Mouse (Mus musculus) lung, postnatal 14 days (tissue): ENCODE results near the gene Fto.

Experiments
- DNase-seq: peaks from one replicate; pipeline ENCODE4 v3.0.0; 2021

Fto gene

DNA sequence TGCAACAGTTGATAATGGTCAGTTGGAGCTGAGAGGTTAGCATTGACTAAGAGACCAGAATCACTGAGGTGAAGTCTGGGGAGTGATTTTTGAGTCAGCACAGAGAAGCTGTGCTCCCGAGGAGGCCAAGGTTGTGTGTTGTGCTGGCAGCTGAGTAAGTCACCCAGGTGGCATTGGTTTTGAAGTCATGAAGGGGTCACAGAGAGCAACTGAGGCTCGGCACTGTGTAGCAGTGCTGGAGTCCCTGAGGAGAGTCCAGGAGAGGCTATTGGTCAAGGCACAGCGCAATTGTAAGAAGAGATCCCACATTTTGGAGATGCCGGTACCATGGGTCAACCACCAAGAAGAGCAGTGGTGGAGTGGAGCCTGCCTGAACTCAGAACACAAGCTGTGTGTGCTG, 11.6 kb downstream of the Fto start:
- DNase-seq, result no peak

DNA sequence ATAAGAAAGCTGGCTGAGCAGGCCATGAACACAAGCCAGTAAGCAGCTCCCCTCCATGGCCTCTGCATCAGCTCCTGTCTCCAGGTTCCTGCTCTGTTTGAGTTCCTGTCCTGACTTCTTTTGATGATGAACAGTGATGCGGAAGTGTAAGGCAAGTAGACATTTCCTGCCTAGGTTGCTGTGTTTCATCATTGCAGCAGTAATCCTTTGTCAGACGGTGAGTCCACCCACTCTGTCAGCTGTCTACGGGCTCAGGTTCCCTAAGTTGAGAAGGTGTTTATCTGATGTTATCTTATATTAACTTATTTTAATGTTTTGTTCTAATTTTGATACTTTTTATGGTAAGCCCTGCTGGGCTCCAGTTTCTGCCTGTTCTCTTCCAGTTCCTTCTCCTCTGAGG, 12.7 kb downstream of the Fto start:
- no peak for DNase-seq

DNA sequence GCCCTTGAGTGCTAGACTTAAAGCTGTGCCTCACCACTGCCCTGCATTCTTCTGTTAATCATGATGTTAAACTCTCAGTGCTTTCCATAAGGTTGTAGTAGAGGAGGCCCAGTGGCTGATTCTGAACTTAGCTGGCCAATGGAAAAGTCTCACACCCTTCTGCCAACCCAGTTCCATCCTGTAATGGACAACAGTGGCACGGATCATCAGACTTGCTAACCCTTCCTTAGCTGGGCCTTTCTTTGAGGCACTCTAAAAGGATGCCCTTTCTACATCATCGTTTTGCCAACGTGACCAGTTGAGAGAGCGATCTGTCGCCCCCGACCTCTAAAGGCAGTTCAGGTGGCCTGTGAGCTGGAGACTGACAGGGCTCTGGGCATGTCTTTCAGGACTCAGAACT, 13.6 kb downstream of the Fto start:
- no peak for DNase-seq

DNA sequence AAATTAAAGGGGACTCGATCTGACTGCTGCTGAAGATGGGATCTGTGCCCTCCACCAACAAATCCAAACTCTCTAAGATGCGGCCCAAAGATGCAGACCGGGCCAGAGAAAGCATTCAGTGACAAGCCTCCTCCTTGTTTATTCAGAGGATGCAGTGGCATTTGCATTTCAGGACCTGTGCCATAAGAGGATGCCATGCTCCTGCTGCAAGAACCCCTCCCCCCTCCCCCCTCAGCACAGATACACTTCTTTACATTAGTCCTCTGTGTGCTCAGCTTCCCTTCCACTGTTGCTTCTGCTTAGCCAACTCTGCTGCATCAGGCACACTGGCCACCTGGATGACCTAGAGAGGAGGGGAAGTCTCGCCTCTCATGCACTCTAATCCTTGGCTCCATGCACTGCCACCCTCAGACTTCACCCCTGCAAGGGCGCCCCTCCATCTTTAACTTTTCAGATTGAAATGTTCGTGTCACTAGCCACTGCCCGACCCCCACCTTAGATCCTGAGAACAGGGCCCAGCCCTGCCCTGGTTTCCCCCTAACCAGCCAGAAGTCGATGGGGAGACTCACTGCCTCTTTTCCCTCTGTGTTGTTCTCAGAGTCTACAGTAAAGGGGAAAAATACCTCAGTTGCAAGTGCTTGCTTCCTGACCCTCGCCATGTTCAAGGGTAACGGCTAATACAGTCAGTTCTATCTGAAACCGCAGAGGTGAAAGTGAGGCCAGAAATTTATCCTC, 14.3 kb downstream of the Fto start:
- DNase-seq, result no peak

DNA sequence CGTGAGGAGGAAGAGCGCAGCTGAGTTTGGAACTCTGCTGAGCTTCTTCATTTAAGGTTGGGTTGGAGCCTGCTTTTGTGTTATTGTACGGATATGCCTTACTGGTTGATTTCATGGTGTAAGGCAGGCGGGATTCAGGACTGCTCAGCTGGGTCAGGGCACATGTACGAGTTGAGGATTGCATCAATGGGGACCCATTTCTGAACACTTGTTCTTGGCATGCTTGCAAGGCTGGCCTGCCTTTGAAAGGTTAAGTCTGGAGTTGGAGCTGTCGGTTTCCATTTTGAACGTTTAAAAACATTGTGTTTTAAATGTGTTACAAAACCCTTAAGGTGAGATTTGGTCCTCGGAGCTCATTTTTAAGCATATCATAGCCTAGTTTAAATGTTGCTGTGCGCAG, 15.7 kb downstream of the Fto start:
- DNase-seq, result no peak

DNA sequence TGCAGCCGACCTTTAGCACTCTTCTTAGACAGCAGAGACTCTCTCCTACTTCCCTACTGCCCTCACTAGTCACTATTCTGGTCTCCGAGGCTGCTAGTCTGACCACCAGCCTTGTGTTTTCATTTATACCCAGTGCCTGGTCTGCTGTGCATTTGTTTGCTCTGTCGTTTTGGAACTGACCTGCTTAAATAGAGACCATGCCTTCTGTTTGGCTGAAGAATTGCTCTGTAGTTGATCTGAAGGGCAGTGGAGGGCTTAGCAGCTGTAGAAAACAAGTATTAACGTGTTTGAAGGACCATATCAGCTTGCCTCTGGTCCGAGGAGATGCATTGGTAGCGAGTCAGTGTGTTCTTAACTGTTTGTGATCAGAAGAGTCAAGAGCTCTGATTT, 16.1 kb downstream of the Fto start:
- DNase-seq, result no peak

DNA sequence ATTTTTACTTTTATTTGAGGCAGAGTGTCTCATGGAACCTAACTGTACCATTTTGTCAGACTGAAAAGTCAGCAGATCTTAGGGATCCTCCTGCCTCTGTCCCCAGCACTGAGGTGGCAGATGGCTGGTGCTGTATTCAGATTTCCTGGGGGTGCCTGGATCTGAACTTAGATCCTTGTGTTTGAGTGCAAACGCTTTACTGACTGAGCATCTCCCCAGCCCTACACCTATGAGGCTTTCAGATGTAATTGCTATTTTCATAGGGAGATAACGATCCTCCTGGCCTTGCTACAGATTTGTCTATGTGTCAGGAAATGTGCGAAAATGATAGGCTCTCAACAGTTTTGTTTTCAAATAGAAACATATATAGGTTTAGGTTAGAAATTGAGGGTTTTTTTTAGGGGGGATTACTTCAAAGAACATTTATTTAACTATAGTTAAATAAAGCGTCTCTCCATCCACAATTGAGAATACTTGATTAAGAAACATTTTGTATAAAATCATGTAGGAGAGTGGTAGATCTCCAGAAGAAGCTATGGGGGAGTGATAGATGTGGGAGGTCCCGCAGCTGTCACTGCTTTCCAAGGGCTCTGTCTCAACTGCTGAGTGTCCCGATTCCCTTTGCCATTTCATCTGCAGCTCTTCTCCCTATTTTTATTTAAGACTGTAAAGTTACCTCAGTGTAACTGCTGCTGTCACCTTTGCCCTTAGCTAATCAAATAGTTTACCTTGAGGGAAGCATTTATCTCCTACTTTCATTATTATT, 25.2 kb downstream of the Fto start:
- DNase-seq, result no peak

DNA sequence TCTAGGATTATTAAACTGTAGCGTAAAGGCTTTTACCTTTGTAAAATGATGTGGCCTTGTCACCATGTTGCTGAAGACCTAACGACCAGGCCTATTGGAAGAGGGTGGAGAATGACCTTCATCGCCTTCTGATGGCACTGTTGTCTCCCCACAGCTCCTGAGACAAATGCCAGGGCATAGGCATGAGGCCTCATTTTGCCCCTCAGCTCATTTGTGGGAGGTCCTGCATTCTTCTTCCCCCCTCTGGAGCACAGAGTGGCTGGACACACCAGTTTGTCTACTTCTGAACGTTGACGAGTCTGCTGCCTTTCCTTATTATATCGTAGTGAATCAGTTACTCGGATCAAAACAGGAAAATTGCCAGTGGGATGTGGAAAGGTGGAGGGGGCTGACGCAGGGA, 26.3 kb downstream of the Fto start:
- no peak for DNase-seq

DNA sequence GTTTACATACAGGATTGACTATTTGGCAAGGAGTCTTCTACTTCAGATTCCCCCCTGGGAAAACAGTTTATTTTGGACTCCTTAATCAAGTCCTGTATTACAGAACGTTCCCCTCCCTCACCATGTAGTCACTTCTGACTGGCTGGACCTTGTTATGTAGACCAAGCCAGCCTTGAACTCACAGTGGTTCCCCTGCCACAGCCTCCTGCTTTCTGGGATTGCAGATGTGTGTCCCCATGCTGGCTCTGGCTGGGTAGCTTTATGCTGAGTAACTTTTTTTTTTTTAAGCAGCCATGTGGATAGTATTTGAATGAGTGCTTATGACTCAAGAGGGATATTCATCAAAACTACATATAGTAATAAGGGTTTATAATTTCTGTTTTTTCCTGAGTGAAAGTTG, 27.4 kb downstream of the Fto start:
- DNase-seq, result no peak

DNA sequence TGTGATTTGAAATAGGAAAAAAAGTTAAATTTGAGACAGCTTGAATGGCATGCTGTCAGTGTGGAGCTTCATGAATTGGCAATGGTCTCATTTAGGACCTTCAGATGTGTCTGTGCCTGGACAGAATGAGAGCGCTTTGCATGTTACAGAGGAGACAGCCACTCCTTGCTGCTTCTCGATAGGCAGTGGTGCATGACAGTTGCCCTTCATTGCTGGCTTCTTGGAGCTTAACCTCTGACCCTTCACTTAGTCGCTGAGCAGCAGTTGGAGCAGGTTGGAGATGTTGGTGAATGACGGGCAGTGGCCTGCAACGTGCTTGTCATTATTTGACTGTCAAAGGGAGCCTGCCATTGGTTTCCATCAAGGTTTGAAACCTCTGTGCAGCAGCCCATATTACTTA, 28.9 kb downstream of the Fto start:
- no peak for DNase-seq

DNA sequence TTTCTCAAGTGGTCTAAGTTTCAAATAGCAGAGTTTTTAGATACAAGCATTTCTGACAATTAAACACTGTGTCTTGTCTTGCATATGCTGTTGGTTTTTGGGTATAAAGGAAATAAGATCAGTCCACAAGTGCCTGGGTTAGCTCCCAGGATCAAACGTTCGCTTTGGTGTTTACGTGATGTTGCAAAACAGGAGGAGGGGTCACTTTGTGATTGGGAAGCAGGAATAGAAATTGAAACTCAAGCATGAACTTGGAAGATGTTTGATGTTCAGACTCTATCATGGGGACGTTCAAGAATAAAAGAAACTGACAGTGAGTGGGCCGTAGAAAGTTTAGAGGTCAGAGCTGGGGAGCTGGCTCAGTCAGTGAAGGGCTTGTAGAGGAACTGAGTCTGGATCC, 29.5 kb downstream of the Fto start:
- no peak for DNase-seq

DNA sequence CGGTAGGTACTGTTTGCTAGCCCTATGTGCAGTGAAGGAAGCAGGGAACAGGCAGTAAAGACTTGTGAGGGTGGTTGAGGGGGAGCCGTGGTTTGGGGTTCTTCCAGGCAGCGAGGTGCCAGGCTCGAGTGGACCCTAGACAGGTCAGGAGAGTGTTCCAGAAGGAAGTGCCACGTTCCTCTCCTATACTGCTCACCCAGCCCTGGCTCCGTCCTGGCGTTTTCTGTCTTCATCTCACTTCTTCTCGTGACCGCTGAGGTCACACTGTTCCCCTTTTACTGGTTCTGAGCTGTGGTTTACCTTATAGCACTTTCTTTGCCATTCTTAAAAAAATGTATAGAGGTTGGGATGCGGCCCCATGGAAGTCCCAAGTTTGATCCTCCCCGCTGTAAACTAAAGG, 31.3 kb downstream of the Fto start:
- DNase-seq, result no peak

DNA sequence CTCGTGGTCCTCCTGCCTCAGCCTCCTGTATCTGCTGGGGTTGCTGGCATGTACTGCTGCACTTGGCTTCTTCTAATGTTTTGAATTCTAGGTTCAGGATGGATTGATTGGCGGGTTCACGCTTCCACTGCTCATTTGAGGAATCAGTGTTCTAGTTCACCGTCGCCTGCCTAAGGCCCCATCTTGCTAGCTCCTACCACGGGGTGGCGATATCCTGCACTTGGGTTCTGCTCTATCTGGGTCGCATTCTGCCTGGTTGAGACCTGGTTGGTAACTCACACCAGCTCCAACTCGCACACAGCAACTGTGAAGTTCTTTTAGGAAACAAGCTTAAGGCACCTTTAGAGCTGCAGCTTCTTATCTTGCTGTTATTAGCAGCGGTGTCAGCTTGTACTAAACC, 33.8 kb downstream of the Fto start:
- no peak for DNase-seq

DNA sequence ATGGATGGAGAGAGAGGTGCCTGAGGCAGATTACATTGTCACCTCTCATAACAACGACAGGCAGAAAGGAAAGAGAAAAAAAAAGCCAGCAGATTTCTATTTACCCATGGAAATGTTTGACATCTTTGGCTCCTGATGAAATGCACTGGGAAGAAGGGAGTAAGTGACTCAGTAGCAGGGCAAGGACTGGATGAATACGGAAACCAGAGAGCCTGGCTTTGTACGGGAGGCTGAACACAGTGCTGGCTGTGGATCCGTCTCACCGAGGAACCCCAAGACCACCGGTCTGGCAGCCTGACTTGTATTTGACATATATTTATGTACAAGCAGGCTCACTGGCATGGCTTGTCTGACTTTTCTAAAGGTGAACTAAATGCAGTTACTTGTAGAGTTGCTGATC, 34.3 kb downstream of the Fto start:
- DNase-seq, result no peak

DNA sequence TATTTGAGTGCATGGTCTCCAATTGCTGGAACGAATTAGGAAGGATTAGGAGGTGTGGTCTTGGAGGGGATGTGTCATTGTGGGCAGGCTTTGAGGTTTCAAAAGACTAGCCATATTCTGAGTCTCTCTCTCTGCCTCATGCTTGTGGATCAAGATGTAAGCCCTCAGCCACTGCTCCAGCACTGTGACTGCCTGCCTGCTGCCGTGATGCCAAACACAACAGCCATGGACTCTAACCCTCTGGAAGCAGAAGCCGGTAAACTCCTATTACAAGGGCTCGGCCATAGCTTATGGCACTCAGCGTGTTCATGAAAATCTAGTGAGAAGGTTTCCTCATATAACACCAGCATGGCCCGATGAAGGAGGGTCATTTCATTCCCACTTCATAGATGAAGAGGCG, 36.5 kb downstream of the Fto start:
- DNase-seq, result no peak

DNA sequence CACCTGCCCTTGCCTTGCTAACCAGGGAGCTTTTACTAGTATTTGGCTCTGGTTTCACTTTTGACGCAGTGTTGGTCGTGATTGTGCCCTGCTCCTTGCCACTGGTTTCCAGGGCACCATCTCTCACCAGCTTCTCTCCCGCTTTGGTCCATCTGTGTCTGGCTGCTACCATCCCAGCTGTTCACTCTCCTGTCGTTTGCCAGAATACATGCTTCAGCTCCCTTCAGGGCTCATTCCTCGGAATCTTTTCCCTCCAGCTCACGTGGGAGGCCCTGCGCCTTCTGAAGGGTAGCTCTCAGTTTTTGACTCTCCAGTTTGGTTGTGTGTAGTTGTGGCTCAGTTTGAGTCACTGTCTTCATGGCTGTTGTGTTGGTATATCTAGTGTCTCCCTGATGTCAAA, 37.3 kb downstream of the Fto start:
- DNase-seq, result no peak

DNA sequence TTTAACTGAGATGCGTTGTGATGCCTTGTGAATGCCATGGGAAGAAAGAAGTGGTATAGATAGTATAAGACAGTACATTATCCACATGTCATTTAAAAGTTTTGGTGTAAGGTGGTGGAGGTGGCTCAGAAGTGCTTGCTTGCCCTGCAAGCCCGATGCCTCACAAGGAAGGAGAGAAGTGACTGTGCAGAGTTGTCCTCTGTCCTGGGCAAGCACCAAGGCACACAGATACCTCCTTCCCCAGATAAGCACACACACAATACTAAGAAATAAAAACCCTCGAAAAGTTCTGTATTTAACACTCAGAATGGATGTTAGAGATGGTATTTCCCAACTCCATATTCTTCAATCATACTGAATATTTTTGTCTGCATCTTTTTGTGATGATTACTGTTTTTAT, 39.3 kb downstream of the Fto start:
- no peak for DNase-seq

DNA sequence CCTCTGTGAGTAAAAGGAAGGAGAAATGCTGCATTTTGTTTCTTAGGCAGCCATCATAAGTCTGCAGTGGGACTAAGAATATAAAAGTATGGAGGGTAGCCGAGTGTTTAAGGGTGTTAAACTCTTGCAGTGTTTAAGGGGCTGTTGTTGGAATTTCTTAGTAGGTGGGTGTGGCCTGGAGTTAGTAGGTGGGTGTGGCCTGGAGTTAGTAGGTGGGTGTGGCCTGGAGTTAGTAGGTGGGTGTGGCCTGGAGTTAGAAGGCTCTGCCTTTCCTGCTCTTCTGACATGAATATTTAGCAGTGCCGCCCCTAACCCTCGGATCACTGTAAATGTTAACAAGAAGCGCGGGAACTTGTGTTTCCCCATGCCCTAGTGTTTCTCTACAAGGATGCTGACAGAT, 39.7 kb downstream of the Fto start:
- DNase-seq, result no peak

DNA sequence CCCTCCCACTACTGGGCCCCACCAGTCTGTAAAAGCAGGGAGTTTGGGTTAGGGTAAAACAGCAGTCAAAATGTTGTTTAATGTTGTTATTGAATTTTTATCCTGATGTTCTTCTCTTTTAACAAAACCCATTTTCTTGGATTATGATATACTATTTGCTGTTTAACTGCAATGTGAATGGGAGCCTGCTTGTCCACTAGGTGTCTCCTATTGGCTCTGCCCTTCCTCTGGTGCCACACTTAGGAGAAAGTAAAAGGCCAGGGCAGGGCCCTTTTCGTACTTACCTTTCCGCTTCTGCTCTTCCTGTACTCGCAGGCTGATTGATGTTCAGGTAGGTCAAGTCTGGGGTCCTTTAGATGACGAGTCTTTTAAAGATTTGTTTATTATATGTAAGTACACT, 40.6 kb downstream of the Fto start:
- DNase-seq, result no peak

DNA sequence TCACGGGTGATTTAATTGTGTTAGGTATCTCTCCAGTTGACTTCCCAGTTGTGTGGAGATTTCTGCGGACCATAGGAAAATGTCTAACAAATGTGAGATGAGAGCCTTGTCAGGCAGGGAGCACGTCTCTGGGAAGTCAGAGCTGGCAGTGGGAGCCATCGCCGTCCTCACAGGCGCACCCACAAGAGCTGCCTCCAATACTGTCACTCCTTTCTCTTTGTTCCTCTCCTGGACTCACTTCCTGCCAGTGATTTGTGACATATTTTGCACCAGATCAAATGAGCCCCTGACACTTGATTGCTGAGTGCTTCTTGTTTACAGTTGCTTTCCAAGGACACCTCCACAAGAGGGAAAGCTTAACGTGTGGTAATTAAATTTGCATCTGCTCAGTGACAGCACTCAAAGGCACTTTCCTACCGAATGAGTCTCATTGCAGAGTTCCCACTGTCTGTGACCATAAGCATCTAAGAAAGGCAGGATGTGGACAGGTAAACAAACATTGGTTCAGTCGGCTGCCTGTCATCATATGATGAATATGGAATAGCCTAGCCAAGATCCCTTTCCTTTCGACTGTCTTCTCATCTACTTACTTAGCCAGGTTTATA, 42.1 kb downstream of the Fto start:
- no peak for DNase-seq

DNA sequence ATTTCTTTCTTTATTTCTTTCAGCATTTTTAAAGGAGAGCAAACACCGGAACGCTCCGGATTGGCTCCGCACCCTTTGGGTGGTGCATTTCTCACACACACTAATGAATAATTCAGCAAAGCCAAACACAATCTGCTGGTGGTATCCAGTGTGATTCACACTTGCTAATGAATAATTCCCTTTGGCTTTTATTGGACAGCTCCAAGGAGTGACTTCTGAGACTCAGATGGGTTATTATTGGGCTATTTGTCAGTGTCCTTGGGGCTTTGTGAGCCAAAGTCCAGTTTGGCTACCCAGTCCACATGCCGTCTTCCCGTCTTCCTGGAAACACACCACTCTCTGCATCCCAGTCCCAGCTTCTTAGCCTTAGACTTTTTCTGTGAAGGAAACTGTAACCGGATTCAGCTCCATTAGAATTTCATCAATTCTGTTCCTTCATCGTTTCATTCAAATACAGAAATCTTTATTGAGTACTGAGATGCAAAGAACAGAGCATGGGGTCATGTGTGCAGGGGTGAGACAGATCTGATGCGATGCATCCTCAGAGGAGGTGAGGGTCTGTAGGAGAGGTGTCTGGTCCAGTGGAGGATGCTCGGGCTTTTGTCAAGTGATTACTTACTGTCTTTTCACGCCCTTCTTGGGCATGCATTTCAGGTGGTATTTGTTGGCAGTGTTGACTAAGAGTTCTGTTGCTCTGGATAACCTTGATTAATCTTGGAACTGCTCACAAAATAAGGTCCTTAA, 42.8 kb downstream of the Fto start:
- no peak for DNase-seq

DNA sequence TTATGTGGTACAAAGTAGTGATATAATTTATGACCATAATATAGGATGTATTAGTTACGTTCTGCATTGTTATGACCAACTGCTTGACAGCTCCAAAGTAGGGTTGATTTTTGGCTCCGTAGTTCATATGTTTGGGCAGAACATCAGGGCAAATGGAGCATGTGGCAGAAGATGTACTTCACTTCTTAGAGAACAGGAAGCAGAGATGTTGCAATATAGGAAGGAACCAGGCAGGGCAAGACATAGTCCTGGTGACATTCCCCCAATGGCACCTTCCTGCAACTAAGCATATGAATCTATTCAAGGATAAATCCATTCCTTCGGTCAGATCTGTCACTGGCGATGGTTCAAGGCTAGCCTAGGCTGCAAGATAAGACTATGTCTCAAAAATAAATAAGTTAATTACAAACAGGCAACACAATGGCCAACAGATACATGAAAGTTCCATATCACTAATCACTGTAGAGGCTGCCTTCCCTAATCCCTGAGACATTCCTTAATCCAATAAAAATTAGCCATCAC, 44.2 kb downstream of the Fto start:
- DNase-seq, result no peak

DNA sequence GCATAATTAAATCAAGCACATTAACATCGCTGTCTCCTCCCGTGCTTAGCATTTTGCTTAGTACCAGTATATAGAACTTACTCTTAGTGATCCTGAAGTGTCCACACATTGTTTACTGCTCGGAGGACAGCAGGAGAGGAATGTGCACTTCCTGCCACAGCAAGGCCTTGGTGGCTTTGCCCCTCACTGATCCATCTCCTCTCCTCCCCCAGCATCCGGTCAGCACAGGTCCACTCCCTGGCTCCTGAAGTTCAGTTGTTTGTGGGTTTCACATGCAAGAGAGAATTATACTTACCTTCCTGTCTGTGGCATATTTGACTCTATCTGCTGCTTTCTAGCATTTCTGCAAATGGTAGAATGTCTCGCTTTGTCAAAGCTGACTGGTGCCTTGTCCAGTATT, 44.7 kb downstream of the Fto start:
- no peak for DNase-seq

DNA sequence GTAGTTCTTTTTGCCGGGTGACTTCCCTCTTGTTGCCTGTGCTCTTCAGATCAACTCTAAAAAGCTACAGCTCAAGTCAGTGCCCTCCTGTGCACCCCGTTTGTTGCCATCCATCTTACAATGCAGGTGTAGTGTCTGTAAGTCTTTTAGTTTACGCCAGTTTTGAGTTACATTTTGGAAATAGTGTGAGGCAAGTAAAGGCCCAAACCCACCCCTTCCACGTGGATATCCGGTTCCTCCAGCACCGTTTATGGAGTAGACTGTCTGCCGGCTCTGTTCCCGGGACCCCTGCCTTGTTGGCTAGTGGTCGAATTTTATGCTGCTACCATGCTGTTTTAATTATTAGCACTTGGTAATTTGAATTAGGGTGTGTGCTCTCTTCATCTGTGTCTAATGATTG, 46.2 kb downstream of the Fto start:
- no peak for DNase-seq
